Mouse (Mus musculus): ENCODE measurements around the gene Rest.

DNA sequence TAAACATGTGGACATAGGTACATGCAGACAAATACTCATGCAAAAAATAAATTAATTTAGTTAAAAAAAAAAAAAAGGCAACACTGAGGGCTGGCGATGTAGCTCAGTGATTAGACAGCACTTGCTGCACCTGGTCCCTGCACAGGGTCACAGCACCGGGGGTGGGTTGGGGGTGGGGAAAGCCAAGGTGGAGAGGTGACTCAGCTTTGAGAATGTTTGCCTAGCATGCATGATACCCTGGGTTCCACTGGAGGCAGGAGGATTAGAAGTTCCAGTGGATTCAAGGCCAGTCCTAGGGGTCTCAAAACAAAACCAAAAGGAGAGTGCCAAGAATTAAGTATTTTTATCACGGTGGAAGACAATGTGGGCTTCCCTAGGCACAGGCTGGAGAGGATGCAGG lies 7.7 kb upstream of the Rest start:
- TF ChIP-seq CTCF (conservative IDR thresholded peaks at IDR 0.05; ENCODE audit: low read length) (no peak), NANOG (IDR thresholded peaks at IDR 0.05; ENCODE audit: borderline replicate concordance, low read length) (no peak)
